Mouse (Mus musculus) embryo, embryonic 10 days (tissue): ENCODE measurements around the gene Ino80b.

ENCODE experiments used
- DNase-seq: peaks from one replicate; pipeline ENCODE4 v3.0.0-alpha.2; 2015; ENCODE audit warnings: low spot score

Ino80b gene

GRCm38 (mm10) chr6:83125331-83125730 is at the start of gene Ino80b:
Gene Ino80b (minus strand): TSS chr6:83125431.
- DNase-seq, result no peak

GRCm38 (mm10) chr6:83172240-83172920 is 47.1 kb upstream of the Ino80b start:
- no peak for DNase-seq

DNA sequence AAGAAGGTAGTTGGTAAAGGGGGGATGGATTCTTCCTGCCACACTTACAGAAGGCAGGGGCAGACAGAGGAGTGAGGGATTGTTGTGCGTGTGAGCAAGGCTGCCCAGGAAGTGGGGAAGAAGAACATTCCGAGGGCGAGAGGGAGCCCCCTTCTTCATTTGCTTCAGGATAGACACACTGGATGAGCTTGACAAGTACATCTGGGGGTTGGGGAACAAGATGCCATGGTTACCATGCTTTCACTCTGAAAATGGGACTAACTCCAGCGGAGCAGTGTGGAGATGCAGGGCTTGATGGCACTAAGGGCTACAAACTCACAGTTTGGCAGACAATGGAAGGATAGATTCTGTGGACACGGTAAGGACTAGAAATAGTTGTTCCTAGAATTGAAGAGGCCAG is 45.8 kb upstream of the Ino80b start:
- no peak for DNase-seq

- no peak for DNase-seq
Measured at GRCm38 (mm10) chr6:83169872-83170271, 44.6 kb upstream of the Ino80b start.

DNA sequence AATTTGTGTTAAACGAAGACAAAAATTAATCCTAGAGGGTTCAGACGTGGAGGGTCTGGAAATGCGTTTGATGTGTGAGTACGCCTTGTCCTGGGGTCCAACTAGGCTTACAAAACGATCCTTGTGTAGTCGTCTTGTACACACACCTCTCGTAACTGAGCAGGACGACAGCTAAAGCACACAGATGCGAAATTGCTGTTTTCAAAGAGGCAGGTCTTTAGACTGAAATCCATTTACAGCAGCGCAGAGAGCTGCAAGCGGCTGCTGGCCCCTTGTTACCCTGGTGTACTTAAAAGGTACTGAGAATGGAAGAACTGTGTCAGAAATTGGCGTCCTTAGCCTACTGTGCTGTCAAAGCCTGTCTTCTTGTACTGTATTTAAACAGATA is 41.0 kb upstream of the Ino80b start:
- DNase-seq, result no peak

DNA sequence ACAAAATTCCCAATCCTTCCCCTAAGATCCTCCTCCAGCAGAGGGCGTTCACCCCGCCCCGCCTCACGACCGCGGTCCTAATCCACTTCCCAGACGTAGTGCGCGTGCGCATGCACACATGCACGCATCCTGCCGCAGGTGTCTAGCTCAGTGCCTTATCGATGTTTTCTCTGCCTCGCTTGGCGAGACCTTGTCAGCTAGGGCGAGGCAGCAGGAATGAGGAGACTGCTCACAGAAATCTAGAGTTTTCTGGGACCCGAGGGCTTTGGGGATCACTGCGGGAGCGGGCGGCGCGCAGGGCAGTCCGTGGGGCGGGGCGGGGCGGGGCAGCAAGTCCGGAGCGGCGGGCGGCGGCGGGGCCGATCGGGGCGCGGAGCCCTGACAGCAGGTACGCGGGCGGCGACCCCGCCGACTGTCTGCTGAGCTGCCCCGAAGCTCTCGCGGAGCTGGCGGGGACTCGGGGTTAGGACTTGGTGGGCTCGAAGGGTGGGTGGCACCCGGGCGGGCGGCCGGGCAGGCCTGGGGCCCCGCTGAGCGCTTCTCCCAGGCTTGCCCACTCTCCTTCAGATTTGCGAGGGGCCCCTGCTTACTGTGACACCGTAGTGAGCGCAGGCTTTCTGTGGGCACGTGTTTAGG is 40.5 kb upstream of the Ino80b start, which contains the start of gene Dctn1:
Gene Dctn1, plus strand, starts transcription at position 314 of the 636 bp plus-strand sequence.
- DNase-seq, result peak; percentile 97

GRCm38 (mm10) chr6:83165026-83165606 is 39.9 kb upstream of the Ino80b start:
- no peak for DNase-seq

- peak; percentile 84 for DNase-seq
Measured at GRCm38 (mm10) chr6:83162701-83163100, 37.5 kb upstream of the Ino80b start.

- peak; percentile 43 for DNase-seq
Measured at GRCm38 (mm10) chr6:83161921-83162641, 36.9 kb upstream of the Ino80b start.

- DNase-seq, result no peak
Measured at GRCm38 (mm10) chr6:83161442-83161841, 36.2 kb upstream of the Ino80b start.

DNA sequence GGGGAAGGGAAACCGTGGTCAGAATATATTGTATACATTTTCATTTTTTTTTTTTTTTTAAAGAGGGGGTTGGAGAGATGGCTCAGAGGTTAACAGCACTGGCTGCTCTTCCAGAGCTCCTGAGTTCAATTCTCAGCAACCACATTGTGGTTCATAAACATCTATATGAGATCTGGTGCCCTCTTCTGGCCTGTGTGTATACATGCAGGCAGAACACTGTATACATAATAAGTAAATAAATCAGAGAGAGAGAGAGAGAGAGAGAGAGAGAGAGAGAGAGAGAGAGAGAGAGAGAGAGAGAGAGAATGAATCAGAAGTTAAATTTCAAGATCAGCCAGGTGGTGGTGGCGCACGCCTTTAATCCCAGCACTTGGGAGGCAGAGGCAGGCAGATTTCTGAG is 34.2 kb upstream of the Ino80b start:
- peak; percentile 88 for DNase-seq

DNA sequence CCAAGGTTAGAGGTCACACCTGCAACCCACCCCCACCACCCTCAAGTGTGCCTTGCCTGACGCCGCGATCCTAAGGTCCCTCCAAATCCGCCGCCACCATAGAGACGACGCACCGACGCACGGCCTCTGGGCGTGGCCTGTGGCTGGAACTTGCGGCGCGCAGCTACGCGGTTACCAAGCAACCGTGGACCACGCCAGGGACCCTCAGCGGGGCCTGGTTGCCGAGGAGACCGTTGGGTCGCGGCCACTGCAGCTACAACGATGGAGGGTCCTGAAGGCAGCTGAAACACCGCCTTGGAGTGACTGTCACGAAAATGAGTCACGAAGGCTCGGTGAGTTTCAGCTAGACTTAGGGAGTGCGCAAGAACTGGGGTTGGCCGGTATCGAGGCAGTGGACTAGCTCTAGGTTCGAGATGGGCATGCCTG is 31.0 kb upstream of the Ino80b start, which contains the start of the genes Wdr54 and 1700003E16Rik:
Gene Wdr54, minus strand, starts transcription at position 139 of the 426 bp plus-strand sequence.
Gene 1700003E16Rik, plus strand, starts transcription at position 146 of the 426 bp plus-strand sequence.
- peak; percentile 97 for DNase-seq

- DNase-seq, result no peak
Measured at GRCm38 (mm10) chr6:83155552-83156238, 30.5 kb upstream of the Ino80b start.

DNA sequence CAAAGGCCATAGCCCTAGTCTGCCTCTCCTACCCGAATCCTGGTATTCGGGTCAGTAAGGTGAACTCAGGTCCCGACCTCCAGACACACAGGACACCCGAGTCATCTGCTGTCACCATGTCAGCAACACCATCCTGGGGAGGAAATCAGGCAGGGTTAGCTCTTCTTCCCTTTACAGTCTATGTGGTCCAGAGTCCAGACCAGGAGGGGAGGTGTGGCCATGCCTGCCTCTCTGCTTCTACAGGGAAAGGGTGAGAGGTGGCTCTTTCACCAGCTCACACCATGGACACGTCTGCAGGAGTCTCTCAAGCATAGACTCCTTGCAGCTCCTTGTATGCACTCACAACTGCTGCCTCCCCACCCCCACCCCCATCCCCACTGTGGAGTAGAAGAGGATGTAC is 28.3 kb upstream of the Ino80b start:
- no peak for DNase-seq

DNA sequence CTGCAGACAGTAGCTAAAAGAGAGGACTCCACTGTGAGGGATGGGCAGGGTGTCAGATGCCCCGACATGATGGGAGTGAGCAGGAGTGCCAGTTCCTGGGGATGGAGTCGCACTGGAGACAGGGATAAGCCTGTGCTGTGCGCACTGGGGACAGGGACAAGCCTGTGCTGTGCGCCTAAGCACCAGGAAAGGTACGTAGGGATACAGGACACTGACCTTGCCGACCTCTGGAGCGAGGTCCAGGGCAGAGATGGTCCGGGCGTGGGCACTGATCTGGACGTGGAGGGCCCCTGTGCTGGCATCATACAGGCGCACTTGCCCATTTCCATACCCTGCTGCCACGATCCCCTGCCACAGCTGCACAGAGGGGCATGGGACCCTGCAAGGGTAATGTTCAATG is 27.8 kb upstream of the Ino80b start:
- DNase-seq, result no peak

- no peak for DNase-seq
Measured at GRCm38 (mm10) chr6:83151721-83152120, 26.5 kb upstream of the Ino80b start.

- no peak for DNase-seq
Measured at GRCm38 (mm10) chr6:83147280-83147679, 22.0 kb upstream of the Ino80b start.

GRCm38 (mm10) chr6:83145805-83146204 is 20.6 kb upstream of the Ino80b start:
- DNase-seq, result no peak

DNA sequence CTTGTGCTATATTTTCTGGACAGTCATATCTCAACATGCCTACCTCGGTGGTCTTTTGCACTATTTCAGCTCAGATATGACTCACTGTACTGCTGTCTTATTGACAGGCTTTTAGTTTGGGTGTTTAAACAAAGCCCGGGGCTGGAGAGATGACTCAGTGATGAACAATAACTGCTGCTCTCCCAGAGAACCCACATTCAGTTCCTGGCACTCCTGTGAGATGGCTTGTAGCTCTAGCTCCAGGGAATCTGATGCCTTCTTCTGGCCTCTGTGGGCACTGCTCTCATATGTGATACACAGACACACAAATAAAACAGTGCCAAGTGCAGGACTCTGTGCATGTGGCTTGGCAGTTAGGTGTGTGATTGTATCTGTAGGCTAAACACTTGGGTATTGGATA is 20.0 kb upstream of the Ino80b start:
- no peak for DNase-seq

GRCm38 (mm10) chr6:83142886-83143285 is 17.7 kb upstream of the Ino80b start:
- no peak for DNase-seq

DNA sequence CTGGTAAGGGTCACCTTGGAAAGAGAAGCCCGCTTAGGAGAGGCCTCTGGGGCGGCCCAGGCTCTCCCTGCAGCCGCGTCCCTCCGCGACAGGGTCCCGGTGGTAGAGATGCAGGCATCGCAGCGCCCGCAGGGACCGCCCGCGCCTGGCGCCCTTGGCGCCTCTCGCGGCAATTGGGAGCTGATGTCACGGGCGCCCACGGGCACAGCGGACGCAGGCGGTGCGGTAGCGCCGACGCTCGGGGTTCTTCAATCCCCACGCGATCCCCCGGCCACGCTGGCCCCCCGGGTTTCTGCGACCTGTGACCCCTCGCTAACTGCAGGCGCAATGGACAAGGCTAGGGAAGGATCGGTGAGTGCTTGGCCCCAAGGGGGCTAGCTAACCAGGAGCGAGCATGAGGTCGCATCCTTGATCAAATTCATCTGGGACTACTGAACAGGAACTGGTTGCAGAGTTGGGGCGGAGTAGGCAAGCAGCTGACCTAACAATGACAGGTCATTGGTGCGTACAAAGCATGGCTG is 17.0 kb upstream of the Ino80b start:
- DNase-seq, result peak; percentile 64

DNA sequence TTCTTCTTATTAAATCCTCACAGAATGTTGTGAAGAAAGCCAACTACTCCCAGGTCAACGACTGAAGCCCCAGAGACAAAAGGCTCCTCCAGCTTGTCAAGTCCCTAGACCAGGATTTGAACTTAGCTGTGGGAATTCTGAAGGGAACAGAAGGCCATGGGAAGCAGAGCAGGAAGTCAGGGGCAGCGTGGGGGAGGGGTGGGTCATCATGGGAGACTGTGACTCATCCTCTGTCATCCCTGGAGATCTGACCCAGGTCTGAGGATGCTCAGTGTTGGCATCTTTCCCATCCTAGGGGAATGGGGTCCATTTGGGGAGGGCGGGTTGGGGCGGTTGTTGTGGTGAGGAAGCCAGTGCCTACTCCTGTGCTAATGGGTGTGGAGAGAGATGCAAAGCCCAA is 16.4 kb upstream of the Ino80b start:
- DNase-seq, result no peak
